Mouse (Mus musculus) frontal cortex, postnatal 25 days (tissue): Measurements from ENCODE around the gene Nmrk1.
A peak's percentile ranks its signal among the peaks of the same experiment; 100 is the strongest.
"Not testable (repeated sequence)": the region's sequence is repeated elsewhere in the genome, so short reads cannot be mapped to it uniquely, and the experiment has no call there.

Source experiments
- DNase-seq, 2 experiments: peaks; one replicate each; pipeline ENCODE4 v3.0.0; 2022; ENCODE audit warnings: low spot score in 2 of 2

Gene Nmrk1

GRCm38 (mm10) chr19:18631644-18632219 is at the start of gene Nmrk1, which contains the start of gene Ostf1:
Gene Nmrk1, plus strand, starts transcription at chr19:18631950.
Gene Ostf1, minus strand, starts transcription at chr19:18631823.
- peak; percentile 79 to 88 for DNase-seq

GRCm38 (mm10) chr19:18582226-18582625 is 49.5 kb upstream of the Nmrk1 start:
- no peak for DNase-seq

GRCm38 (mm10) chr19:18582887-18583286 is 48.9 kb upstream of the Nmrk1 start:
- no peak for DNase-seq

- no peak for DNase-seq
These were observed 48.0 kb upstream of the Nmrk1 start for GRCm38 (mm10) chr19:18583706-18584105.

- no peak for DNase-seq
These were observed 47.1 kb upstream of the Nmrk1 start for GRCm38 (mm10) chr19:18584621-18585020.

- no peak for DNase-seq
These were observed 44.6 kb upstream of the Nmrk1 start for GRCm38 (mm10) chr19:18587118-18587517.

- DNase-seq, result no peak
These were observed 43.5 kb upstream of the Nmrk1 start for GRCm38 (mm10) chr19:18588243-18588642.

GRCm38 (mm10) chr19:18588801-18589200 is 42.9 kb upstream of the Nmrk1 start:
- not testable (repeated sequence) for DNase-seq

GRCm38 (mm10) chr19:18589276-18589675 is 42.5 kb upstream of the Nmrk1 start:
- no peak for DNase-seq

GRCm38 (mm10) chr19:18590234-18590633 is 41.5 kb upstream of the Nmrk1 start:
- no peak for DNase-seq

GRCm38 (mm10) chr19:18590942-18591354 is 40.8 kb upstream of the Nmrk1 start:
- no peak for DNase-seq

GRCm38 (mm10) chr19:18592919-18593318 is 38.8 kb upstream of the Nmrk1 start:
- no peak for DNase-seq

- DNase-seq, result no peak
These were observed 38.0 kb upstream of the Nmrk1 start for GRCm38 (mm10) chr19:18593722-18594121.

- no peak for DNase-seq
These were observed 34.9 kb upstream of the Nmrk1 start for GRCm38 (mm10) chr19:18596876-18597275.

- DNase-seq, result no peak
These were observed 34.0 kb upstream of the Nmrk1 start for GRCm38 (mm10) chr19:18597772-18598171.

- DNase-seq, result no peak
These were observed 33.4 kb upstream of the Nmrk1 start for GRCm38 (mm10) chr19:18598265-18598926.

GRCm38 (mm10) chr19:18599051-18599450 is 32.7 kb upstream of the Nmrk1 start:
- no peak for DNase-seq

- DNase-seq, result no peak
These were observed 32.1 kb upstream of the Nmrk1 start for GRCm38 (mm10) chr19:18599650-18600049.

- DNase-seq, result no peak
These were observed 31.1 kb upstream of the Nmrk1 start for GRCm38 (mm10) chr19:18600611-18601010.

GRCm38 (mm10) chr19:18603011-18603410 is 28.7 kb upstream of the Nmrk1 start:
- no peak for DNase-seq

GRCm38 (mm10) chr19:18607907-18608306 is 23.8 kb upstream of the Nmrk1 start:
- no peak for DNase-seq

- DNase-seq, result no peak
These were observed 22.8 kb upstream of the Nmrk1 start for GRCm38 (mm10) chr19:18608975-18609374.

GRCm38 (mm10) chr19:18614337-18614736 is 17.4 kb upstream of the Nmrk1 start:
- DNase-seq, result no peak
